Mouse (Mus musculus) CH12.LX (cell line): Measurements from ENCODE around the gene Pebp1.

Source experiments
- CHD1 ChIP-seq: IDR thresholded peaks from 2 replicates; pipeline ENCODE4 v1.6.1; 2012; ENCODE audit warnings: low read depth, low read length, improper control_type of control experiment, inconsistent platforms
- CTCF ChIP-seq, 2 experiments: IDR thresholded peaks in 1 of 2; conservative IDR thresholded peaks in 1 of 2; 2 replicates each; pipeline ENCODE4 v1.5.1; 2011 to 2012; ENCODE audit warnings: low read depth in 2 of 2, low read length in 2 of 2, improper control_type of control experiment in 1 of 2, inconsistent platforms in 1 of 2, mild to moderate bottlenecking in 1 of 2, moderate library complexity in 1 of 2
- E2F4 ChIP-seq: IDR thresholded peaks from 2 replicates; pipeline ENCODE4 v1.6.1; 2011; ENCODE audit warnings: low read depth, low read length, improper control_type of control experiment; ENCODE audit not compliant: insufficient replicate concordance
- ELF1 ChIP-seq: IDR thresholded peaks from 2 replicates; pipeline ENCODE4 v1.6.1; 2014; ENCODE audit warnings: low read depth, mild to moderate bottlenecking, inconsistent platforms, low read length, improper control_type of control experiment
- EP300 ChIP-seq: IDR thresholded peaks from 2 replicates; pipeline ENCODE4 v1.6.1; 2011; ENCODE audit warnings: low read length, improper control_type of control experiment
- HCFC1 ChIP-seq: IDR thresholded peaks from 2 replicates; pipeline ENCODE4 v1.6.1; 2012; ENCODE audit warnings: low read depth, mild to moderate bottlenecking, inconsistent platforms, low read length, improper control_type of control experiment
- JUN ChIP-seq: IDR thresholded peaks from 2 replicates; pipeline ENCODE4 v1.6.1; 2011; ENCODE audit warnings: low read depth, mild to moderate bottlenecking, low read length, improper control_type of control experiment, moderate library complexity; ENCODE audit not compliant: insufficient read depth
- MEF2A ChIP-seq: IDR thresholded peaks from 2 replicates; pipeline ENCODE4 v1.6.1; 2014; ENCODE audit warnings: low read depth, mild to moderate bottlenecking, inconsistent platforms, low read length, improper control_type of control experiment, borderline replicate concordance
- NRF1 ChIP-seq: IDR thresholded peaks from 2 replicates; pipeline ENCODE4 v1.6.1; 2014; ENCODE audit warnings: low read depth, mild to moderate bottlenecking, inconsistent platforms, low read length, improper control_type of control experiment, moderate library complexity
- POLR2A ChIP-seq: IDR thresholded peaks from 2 replicates; pipeline ENCODE4 v1.6.1; 2011; ENCODE audit warnings: low read depth, mild to moderate bottlenecking, improper control_type of control experiment, low read length
- RCOR1 ChIP-seq: conservative IDR thresholded peaks from 2 replicates; pipeline ENCODE4 v1.6.1; 2012; ENCODE audit warnings: low read depth, mild to moderate bottlenecking, inconsistent platforms, low read length, improper control_type of control experiment
- SIN3A ChIP-seq: IDR thresholded peaks from 2 replicates; pipeline ENCODE4 v1.6.1; 2012; ENCODE audit warnings: low read length, improper control_type of control experiment, inconsistent platforms
- USF2 ChIP-seq: conservative IDR thresholded peaks from 2 replicates; pipeline ENCODE4 v1.6.1; 2011; ENCODE audit warnings: low read depth, low read length, improper control_type of control experiment

GRCm38 (mm10) chr5:117289646-117290045, 2.2 kb upstream of the Pebp1 start:
- TF ChIP-seq POLR2A (no peak), HCFC1 (no peak), CTCF (conservative IDR thresholded peaks at IDR 0.05 in 1 of 2, IDR thresholded peaks at IDR 0.05 in 1 of 2; ENCODE audit: low read depth in 2 of 2, low read length in 2 of 2) (no peak), E2F4 (no peak), CHD1 (no peak), USF2 (no peak), MEF2A (no peak), SIN3A (no peak), NRF1 (no peak), JUN (no peak), ELF1 (no peak), RCOR1 (no peak), EP300 (no peak)
